Mouse (Mus musculus): ENCODE results near the gene Hk1.
A peak's percentile ranks its signal among the peaks of the same experiment; 100 is the strongest.

Gene Hk1

GRCm38 (mm10) chr10:62379808-62380207, at the start of gene Hk1:
TSS of gene Hk1 (minus strand) at chr10:62379908.
- no peak for DNase-seq (ENCODE audit: low read depth, low spot score)

- no peak for DNase-seq (ENCODE audit: low read depth, low spot score)
Observed at GRCm38 (mm10) chr10:62425081-62425871, 45.6 kb upstream of the Hk1 start.

- no peak for DNase-seq (ENCODE audit: low read depth, low spot score)
Observed at GRCm38 (mm10) chr10:62422255-62422654, 42.5 kb upstream of the Hk1 start, which contains the start of gene Hkdc1. TSS of gene Hkdc1 (minus strand) at chr10:62422491.

- DNase-seq (ENCODE audit: low read depth, low spot score), result no peak
Observed at GRCm38 (mm10) chr10:62421127-62421526, 41.4 kb upstream of the Hk1 start.

DNA sequence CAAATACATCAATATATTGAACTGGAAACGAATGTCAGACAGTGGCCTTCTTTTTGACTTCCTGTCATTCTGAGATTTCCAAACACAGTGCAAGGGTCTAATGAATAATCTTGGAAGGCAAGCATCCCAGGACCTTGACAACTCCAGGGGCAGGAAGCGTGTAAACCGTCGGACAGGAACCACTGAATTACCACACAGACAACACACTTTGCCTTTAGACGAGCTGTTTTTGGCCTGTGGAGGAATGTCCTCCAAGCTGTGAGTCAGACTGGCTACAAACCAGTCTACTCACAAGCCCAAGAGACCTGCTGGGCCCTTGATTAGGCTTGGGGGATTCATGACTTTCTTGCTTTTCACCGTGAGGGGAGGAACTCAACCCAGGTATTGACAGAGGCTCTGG, 40.7 kb upstream of the Hk1 start:
- DNase-seq (ENCODE audit: low read depth, low spot score), result no peak

DNA sequence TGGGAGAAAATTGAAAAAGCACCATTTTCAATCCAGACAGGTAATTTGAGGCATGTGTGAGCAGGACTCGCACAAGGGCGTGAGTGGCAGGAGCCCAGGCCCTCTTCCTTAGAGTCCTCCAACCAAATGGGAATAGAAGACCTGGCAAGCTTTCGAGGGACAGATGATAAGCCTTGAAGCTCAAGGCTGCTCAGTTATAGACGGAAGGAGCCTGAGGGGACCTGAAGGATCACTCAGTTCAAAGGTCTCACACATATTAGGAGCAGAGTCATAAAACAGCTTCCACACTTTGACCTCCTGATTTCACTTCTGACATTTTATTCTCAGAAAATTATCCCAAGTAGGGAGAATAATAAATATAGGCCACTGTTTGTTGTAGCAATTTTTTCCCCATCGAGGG, 39.7 kb upstream of the Hk1 start:
- no peak for DNase-seq (ENCODE audit: low read depth, low spot score)

DNA sequence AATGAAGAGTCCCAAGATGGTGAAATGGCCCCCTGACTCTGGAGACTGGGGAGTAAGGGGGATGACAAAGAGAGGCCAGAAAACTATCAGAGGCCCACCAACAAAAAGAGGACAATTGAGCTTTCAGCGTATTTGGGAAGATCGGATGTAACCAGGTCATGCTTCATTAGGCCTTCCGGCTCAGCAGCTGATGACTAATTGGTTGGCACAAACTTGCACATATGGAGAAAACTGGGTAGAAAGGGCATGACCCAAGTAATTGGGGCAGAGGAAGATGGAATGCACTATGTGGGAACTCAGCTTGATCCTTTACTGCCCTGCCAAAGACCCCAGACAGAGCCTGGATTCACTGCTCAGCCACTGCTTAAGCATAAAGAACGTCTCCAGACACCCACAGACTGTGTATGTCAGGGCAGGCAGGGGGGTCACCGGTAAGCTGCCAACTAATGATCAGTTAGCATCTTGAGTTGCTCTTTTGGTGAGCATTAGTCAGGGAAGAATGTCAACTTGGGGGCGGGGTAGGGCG, 39.2 kb upstream of the Hk1 start:
- DNase-seq (ENCODE audit: low read depth, low spot score), result no peak

GRCm38 (mm10) chr10:62413606-62413982, 33.9 kb upstream of the Hk1 start:
- DNase-seq (ENCODE audit: low read depth, low spot score), result no peak

- DNase-seq (ENCODE audit: low read depth, low spot score), result no peak
Observed at GRCm38 (mm10) chr10:62412906-62413605, 33.3 kb upstream of the Hk1 start.

DNA sequence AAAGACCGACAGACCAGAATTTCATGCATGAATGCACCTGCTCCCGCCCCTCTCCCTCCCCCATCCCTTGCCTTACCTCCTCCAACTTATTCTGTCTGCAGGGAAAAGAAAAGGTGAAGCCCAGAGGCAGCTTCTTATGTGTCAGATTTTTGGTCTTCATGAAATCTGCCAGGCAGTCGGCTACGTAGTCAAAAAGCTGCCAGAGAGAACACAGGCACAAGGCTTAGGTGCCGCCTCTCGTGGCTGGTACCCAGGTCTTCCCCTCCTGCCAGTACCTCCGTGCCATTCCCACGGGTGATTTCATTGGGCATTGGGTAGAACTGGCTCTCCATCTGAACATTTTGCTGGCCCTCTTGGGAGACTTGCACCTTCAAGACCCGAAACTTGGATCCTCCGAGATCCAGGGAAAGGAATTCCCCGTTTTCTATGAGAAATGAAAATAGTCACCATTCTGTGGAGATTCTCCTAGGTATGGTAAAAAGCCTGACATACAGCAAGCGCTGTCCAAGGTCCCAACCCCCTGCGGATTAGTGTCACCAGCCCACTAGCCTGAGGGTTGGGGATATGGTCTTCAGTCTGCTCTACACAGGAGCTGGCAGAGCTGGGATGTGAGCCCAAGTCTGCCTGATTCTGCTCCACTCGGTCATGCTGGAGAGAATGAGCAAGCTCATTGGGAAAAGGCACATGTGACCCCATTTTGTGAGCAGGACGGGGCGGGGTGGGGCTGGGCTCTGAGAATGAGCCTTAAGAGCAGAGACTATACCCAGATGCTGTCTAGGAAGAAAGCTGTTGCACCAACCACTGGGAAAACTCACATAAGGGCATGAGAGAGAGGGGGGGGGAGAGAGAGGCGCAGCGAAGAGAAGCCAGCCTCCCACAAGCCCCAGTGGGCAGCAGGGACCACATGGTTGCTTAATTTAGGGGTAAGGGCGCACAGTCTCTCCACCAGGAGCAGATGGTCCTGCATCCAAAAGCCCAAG, 32.0 kb upstream of the Hk1 start:
- DNase-seq (ENCODE audit: low read depth, low spot score), result no peak

- DNase-seq (ENCODE audit: low read depth, low spot score), result peak; percentile 16
Observed at GRCm38 (mm10) chr10:62410943-62411342, 31.2 kb upstream of the Hk1 start.

DNA sequence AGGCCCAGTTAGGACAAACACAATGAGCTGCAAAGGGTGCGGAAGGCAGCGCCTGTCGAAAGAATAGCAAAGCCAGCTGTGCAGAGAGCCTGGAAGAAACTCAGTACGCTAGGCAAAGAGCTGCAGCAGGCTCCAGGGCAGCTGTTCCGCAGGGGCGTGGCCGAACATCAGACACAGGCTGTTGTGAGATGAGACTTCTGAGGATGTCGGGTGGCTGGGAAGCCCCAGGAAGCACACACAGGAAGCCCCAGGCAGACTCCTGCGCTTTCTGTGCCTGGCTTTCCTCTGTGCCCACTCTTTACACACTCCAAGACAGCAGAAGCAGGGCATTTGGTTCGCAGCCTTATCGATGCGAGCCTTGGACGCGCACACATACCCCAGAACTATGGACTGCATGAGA, 25.2 kb upstream of the Hk1 start:
- no peak for DNase-seq (ENCODE audit: low read depth, low spot score)

GRCm38 (mm10) chr10:62401641-62402111, 22.0 kb upstream of the Hk1 start:
- no peak for DNase-seq (ENCODE audit: low read depth, low spot score)

- no peak for DNase-seq (ENCODE audit: low read depth, low spot score)
Observed at GRCm38 (mm10) chr10:62383011-62383410, 3.3 kb upstream of the Hk1 start.

GRCm38 (mm10) chr10:62380936-62381335, 1.2 kb upstream of the Hk1 start:
- no peak for DNase-seq (ENCODE audit: low read depth, low spot score)

DNA sequence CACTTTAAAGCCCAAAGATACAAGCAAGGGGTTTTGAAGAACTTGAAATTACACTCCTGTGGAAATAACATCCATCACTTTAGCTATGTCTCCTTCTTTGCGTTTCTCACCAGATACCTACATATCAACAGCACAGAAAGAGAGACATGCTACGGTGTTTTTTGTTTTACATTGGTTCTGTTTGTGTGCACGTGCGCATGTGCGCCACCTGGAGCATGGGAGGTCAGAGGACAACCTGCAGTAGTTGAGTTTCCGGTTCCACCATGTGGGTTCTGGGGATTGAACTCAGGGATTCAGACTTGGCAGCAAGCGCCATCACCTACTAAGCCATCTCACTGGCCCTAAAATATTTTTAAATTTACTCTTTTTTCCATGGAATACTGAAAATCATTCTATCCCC, 20.9 kb downstream of the Hk1 start:
- DNase-seq (ENCODE audit: low read depth, low spot score), result no peak

- DNase-seq (ENCODE audit: low read depth, low spot score), result no peak
Observed at GRCm38 (mm10) chr10:62356105-62356730, 23.5 kb downstream of the Hk1 start.

- DNase-seq (ENCODE audit: low read depth, low spot score), result no peak
Observed at GRCm38 (mm10) chr10:62345147-62345546, 34.6 kb downstream of the Hk1 start.

- DNase-seq (ENCODE audit: low read depth, low spot score), result no peak
Observed at GRCm38 (mm10) chr10:62344004-62344752, 35.5 kb downstream of the Hk1 start.

DNA sequence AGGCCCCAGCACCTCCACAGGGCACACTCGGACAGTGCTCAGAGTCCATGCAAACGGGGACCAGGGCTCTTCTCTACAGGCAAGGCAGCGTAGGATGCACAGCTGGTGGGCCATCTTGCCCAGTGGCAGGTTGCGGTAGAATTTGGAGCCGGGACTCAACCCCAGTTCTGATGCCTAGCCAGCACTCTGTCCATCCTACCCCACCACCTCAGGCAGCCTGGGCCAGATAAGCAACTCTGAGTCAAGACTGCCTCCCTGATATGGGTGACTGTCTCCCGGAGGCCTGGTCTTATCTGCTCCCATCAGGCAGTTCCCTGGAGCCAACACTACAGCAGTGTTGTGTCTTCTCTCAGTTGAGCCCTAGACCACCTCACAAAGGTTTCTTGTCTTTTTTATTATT, 37.2 kb downstream of the Hk1 start:
- DNase-seq (ENCODE audit: low read depth, low spot score), result peak; percentile 69
